Mouse (Mus musculus) heart, adult 2 months (tissue): ENCODE measurements around the gene C1galt1. TPM values are rescaled to one million over a fixed set of nuclear protein-coding genes. Genes with fewer than 3 reads are reported as not detected.

Experiments
- DNase-seq, 2 experiments: peaks; one replicate each; pipeline ENCODE4 v3.0.0; 2021
- H3K27ac ChIP-seq: fragments of 200-600 bp; 2 replicates; pipeline ENCODE4 v1.8.1; 2022
- H3K27me3 ChIP-seq: fragments of 200-500 bp; 2 replicates; pipeline ENCODE4 v1.6.1; 2012; ENCODE audit warnings: mild to moderate bottlenecking, low read length, inconsistent platforms, mixed read lengths; ENCODE audit not compliant: control insufficient read depth, insufficient read depth
- H3K36me3 ChIP-seq: fragments of 200-500 bp; 2 replicates; pipeline ENCODE4 v1.6.1; 2012; ENCODE audit warnings: low read length, inconsistent platforms; ENCODE audit not compliant: control insufficient read depth, insufficient read depth
- H3K4me1 ChIP-seq: fragments of 200-500 bp; 2 replicates; pipeline ENCODE4 v1.6.1; 2011; ENCODE audit warnings: low read length; ENCODE audit not compliant: control insufficient read depth, insufficient read depth
- H3K4me3 ChIP-seq: fragments of 200-600 bp; 2 replicates; pipeline ENCODE4 v1.8.1; 2022
- H3K79me2 ChIP-seq: fragments of 200-500 bp; replicated peaks from 2 replicates; pipeline ENCODE4 v1.6.1; 2012; ENCODE audit warnings: mild to moderate bottlenecking, inconsistent platforms, low read length, moderate library complexity, mixed read lengths; ENCODE audit not compliant: control insufficient read depth, insufficient read depth
- H3K9ac ChIP-seq: fragments of 200-500 bp; 2 replicates; pipeline ENCODE4 v1.6.1; 2012; ENCODE audit warnings: low read depth, mild to moderate bottlenecking, control low read depth, inconsistent platforms, low read length, mixed read lengths
- CTCF ChIP-seq: fragments of 200-600 bp; IDR thresholded peaks from 2 replicates; pipeline ENCODE4 v1.8.1; 2022; ENCODE audit warnings: antibody characterized with exemption, mild to moderate bottlenecking, moderate library complexity
- EP300 ChIP-seq: fragments of 200-500 bp; IDR thresholded peaks from 2 replicates; pipeline ENCODE4 v1.6.1; 2011; ENCODE audit warnings: low read depth, low read length, control low read depth; ENCODE audit not compliant: insufficient read depth
- POLR2A ChIP-seq: fragments of 200-500 bp; IDR thresholded peaks from 2 replicates; pipeline ENCODE4 v1.6.1; 2011; ENCODE audit warnings: mild to moderate bottlenecking, low read depth, low read length, control low read depth; ENCODE audit not compliant: insufficient read depth
- WGBS: fragments of 180-500 bp; shearing (Covaris S2); methylation state at CpG from one replicate; pipeline ENCODE4 v1.1.7; 2018; 5-methylcytosine and 5-hydroxymethylcytosine counted together
- intact Hi-C: fragments of 180-260 bp; cut with DNase I; formaldehyde crosslinking; loops from one replicate; pipeline ENCODE4 v1.15.1; 2025
- polyA plus RNA-seq: library from polyadenylated mRNA; depleted of rRNA; stranded (reverse); fragments of >200 nt; gene quantifications from 2 replicates; pipeline ENCODE4 v1.2.3, GENCODE M21; 2012
- total RNA-seq, 2 experiments: library from RNA; stranded (reverse); gene quantifications; 2 replicates each; pipeline ENCODE4 v1.2.3; 2021

The C1galt1 gene
- total and polyA plus RNA-seq, 3 experiments, result 2.6 to 15.1 (median 13.3) TPM

DNA sequence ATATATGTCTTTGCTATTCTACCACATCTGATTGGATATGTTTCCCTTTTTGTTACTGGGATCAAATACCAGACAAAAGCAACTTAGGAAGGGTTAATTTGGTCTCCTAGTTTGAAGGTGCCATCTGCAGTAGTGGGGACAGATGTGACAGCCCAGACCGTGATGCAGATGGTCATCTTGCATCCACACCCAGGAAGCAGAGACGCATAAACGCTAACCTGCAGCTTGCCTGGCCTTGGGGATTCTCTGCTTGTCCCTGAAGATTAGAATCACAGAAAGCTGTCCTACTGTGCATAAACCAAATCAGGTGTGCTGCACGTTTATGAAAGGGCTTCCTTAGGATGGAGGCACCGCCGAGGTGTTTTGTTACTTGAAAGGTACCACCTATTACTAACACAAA lies 22.0 kb upstream of the C1galt1 start:
- Histone ChIP-seq H3K4me3 (no peak overlapping the region), H3K4me1 (no peaks in the 10 kb centered on the region), H3K27ac (no peak overlapping the region), H3K27me3 (no peaks in the 10 kb centered on the region), H3K79me2 (no peaks in the 10 kb centered on the region), H3K9ac (no peak overlapping the region), H3K36me3 (no peaks in the 10 kb centered on the region)
- intact Hi-C loops, result no loop called here
- TF ChIP-seq CTCF (no peak), EP300 (no peak), POLR2A (no peak)
- 66% methylated on average over 6 of the region's 6 CpGs for WGBS
- no peak for DNase-seq

DNA sequence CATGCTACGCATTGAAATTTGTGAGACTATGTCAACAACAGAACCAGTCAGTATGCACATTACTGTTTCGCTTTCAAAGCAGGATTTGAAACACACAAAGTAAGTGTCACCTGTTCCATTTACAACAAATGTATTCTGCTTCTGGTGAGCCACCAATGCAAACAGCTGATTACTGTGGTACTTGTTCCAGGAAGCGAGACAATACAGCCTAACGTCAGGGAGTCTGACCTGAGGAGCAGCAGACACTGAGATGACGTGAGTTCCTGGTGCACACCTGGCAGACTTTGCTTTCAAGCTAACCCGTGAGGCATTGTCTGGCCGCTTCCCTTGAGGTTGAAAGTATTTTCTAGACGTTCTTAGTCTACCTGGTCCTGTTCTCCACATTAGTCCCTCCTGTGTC lies 13.8 kb upstream of the C1galt1 start:
- no peak overlapping the region for H3K4me3 ChIP-seq
- intact Hi-C loops, result no loop called here
- TF ChIP-seq POLR2A (no peak), CTCF (no peak), EP300 (no peak)
- no peak for DNase-seq
- no peaks in the 10 kb centered on the region for H3K36me3 ChIP-seq
- no peaks in the 10 kb centered on the region for H3K79me2 ChIP-seq
- no peak overlapping the region for H3K9ac ChIP-seq
- no peaks in the 10 kb centered on the region for H3K27me3 ChIP-seq
- H3K27ac ChIP-seq, result no peak overlapping the region
- 70% methylated on average over 8 of the region's 8 CpGs for WGBS
- no peaks in the 10 kb centered on the region for H3K4me1 ChIP-seq

DNA sequence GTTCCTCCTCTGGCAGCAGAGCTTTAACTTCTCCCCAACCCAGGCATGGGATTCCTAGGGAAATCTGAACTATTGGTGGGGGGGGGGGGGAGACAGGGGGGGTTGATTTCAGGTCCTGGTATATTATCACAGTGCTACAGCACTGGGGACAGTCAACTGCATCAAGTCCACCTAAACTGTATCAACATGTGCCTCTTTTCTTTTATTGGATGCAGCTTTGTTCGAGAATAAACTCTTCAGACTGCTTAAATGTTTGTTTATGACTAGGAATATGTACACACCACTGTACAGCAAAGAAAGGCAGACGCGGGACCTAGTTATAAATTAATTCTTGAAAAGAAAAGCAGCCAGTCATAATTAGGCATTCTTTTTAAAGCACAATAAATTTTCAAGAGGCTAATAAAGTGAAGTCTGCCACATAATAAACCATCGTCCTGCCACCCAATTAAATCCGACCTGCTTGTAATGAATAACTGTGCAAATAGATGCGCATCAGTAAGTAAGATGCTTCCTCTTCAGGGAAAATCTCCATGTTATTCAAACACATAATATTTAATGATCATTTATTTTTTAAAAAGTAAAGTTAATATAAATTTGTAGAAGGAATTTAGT lies 12.0 kb upstream of the C1galt1 start:
- Histone ChIP-seq H3K9ac (no peak overlapping the region), H3K27ac (no peak overlapping the region), H3K79me2 (no peaks in the 10 kb centered on the region), H3K27me3 (no peaks in the 10 kb centered on the region), H3K36me3 (no peaks in the 10 kb centered on the region), H3K4me1 (no peaks in the 10 kb centered on the region), H3K4me3 (no peak overlapping the region)
- DNase-seq, result no peak
- TF ChIP-seq POLR2A (no peak), CTCF (no peak), EP300 (no peak)
- intact Hi-C loops, result no loop called here
- 87% methylated on average over 6 of the region's 6 CpGs for WGBS

DNA sequence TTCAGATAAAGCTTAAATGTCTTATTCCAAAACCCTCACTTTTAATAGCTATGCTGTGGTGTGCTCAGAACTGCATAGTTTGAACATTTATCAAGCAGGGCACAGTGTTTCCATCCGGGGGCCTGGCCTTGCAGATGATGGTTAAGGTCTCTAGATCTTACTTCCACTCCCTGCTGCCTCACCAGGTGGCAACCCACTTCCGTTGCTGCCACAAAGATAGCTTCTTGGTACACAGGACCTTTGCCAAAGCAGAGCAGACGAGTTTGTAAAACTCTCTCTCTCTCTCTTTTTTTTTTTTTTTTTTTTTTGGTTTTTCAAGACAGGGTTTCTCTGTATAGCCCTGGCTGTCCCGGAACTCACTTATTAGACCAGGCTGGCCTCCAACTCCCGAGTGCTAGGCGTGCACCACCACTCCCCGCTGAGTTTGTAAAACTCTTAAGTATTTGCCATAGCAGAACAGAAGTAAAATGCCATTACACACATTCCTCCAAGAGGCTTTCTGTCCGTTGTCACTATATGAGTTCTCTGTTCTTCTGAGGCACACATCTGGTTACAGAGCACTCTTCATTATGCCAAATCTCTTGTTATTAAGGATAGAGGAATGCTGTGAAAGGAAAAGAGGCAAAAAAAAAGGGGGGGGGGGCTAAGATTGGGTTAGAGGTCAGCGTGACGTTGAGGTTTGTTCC lies 773 bp upstream of the C1galt1 start:
- Histone ChIP-seq H3K27ac (peak overlapping the region; percentile 47), H3K4me3 (peak overlapping the region; percentile 28), H3K79me2 (no peaks in the 10 kb centered on the region), H3K9ac (no peak overlapping the region), H3K27me3 (no peaks in the 10 kb centered on the region), H3K4me1 (peaks cover 8% of the 10 kb centered on the region), H3K36me3 (peaks cover 8% of the 10 kb centered on the region)
- intact Hi-C loops, result loop anchor here (2.0 to 5.0 kb wide), 2 partner anchors 343 to 365 kb away; partner anchors contain the start of gene Mios
- 64% methylated on average over 10 of the region's 10 CpGs for WGBS
- TF ChIP-seq CTCF (no peak), EP300 (no peak), POLR2A (no peak)
- peak in 1 of 2 experiments; percentile 17 for DNase-seq

DNA sequence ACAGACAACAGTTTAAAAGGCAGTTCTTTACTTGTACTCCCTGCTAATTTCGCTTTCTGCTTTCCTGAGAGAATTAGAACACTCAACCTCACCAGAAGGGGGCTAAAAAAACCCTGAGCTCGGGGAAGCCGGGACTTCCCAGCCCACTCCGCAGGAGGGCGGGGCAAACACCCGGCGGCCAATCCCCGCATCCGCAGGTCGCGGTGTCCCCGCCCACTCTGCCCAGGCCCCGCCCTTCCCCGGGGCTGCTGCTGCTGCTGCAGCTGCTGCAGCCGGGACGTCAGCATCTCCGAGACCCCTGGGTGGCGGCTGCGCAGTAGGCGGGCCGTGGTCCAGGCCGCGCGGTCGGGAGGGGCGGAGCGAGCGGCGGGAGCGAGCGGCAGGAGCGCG lies 235 bp upstream of the C1galt1 start:
- WGBS, result under 1% methylated on average over 31 of the region's 33 CpGs
- Histone ChIP-seq H3K4me3 (peak overlapping the region; percentile 28), H3K36me3 (peaks cover 8% of the 10 kb centered on the region), H3K4me1 (peaks cover 8% of the 10 kb centered on the region), H3K9ac (no peak overlapping the region), H3K27ac (peak overlapping the region; percentile 47), H3K27me3 (no peaks in the 10 kb centered on the region), H3K79me2 (no peaks in the 10 kb centered on the region)
- peak; percentile 99 for DNase-seq
- no peak for TF ChIP-seq EP300
- peak; percentile 80 for TF ChIP-seq CTCF
- intact Hi-C loops, result loop anchor here (2.0 to 5.0 kb wide), 2 partner anchors 343 to 364 kb away; partner anchors contain the start of gene Mios

DNA sequence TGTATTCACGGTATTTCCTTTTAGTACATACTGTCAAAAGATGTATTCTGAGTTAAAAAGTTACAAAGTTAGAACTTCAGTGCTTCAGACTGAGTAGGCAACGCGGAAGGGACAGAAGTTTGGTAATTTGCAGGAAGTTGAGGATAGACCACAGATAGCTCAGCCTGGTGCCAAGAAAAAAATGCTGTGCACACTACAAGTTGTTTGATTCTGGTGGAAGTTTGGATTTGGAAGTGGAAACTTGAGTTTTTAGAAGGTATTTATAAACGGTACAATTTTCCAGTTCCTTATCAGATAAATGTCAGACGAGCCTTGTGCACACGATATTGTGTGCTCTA lies 1.0 kb downstream of the C1galt1 start:
- Histone ChIP-seq H3K4me1 (peaks cover 8% of the 10 kb centered on the region), H3K27me3 (no peaks in the 10 kb centered on the region), H3K4me3 (peak overlapping the region; percentile 78), H3K79me2 (no peaks in the 10 kb centered on the region; the same call in none of the 2 replicates), H3K9ac (no peak overlapping the region), H3K36me3 (peaks cover 8% of the 10 kb centered on the region), H3K27ac (peak overlapping the region; percentile 92; the same call in 1 of the 2 replicates)
- no peak for DNase-seq
- intact Hi-C loops, result loop anchor here (2.0 to 5.0 kb wide), 2 partner anchors 137 to 363 kb away; partner anchors contain the start of gene Mios
- TF ChIP-seq POLR2A (no peak), CTCF (no peak), EP300 (no peak)
- WGBS, result 2% methylated on average over 6 of the region's 6 CpGs
